Mouse (Mus musculus) ES-Bruce4 (cell line): ENCODE results near the gene Kmt2a.

Source experiments
- CTCF ChIP-seq: IDR thresholded peaks from one replicate; pipeline ENCODE4 v1.8.1; 2011; ENCODE audit warnings: low read depth, low read length
- POLR2A ChIP-seq: IDR thresholded peaks from one replicate; pipeline ENCODE4 v1.8.1; 2011; ENCODE audit warnings: low read length; ENCODE audit not compliant: insufficient read depth

DNA sequence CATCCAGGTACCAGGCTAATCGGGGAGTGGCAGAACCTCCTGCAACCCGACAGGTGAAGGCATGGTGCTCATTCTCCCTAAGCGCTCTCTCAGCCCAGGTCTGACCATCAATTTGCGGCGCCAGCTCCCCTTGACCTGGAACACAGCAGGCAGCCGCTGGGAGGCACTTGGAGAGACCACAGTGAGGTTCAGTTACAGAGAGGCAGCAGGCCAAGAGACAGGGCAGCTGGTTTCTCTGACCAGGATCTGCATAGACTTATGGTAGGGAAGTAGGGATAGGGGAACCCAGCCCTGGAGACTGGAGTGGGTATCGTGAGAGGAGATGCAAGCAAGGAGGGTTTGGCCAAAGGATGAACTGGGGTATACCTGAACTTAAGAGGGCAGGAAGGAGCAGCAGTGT lies 82.8 kb downstream of the Kmt2a start:
- TF ChIP-seq CTCF: no peak
- no peak for TF ChIP-seq POLR2A
